Mouse (Mus musculus): ENCODE results near the gene Gpr39. TPM values are rescaled to one million over a fixed set of nuclear protein-coding genes. Genes with fewer than 3 reads are reported as not detected.

Gpr39 gene
- polyA plus RNA-seq, 1 experiment from 2014 or later: 2.2 TPM

- peaks cover 27% of the 10 kb centered on the region for H3K4me1 ChIP-seq
- no peaks in the 10 kb centered on the region for H3K9me3 ChIP-seq
- ATAC-seq (ENCODE audit: extremely low read depth, insufficient number of reproducible peaks, low FRiP score, low TSS enrichment): no peak
- H3K4me2 ChIP-seq: peak overlapping the region; percentile 98
- under 1% methylated on average over 35 of the region's 35 CpGs for WGBS
- peak overlapping the region; percentile 58 for H3K4me3 ChIP-seq
- H3K36me3 ChIP-seq: no peaks in the 10 kb centered on the region
- no peak overlapping the region for H3K27ac ChIP-seq (replicated peaks)
- peaks cover 67% of the 10 kb centered on the region for H3K27me3 ChIP-seq (replicated peaks)
- H3K9ac ChIP-seq: peak overlapping the region; percentile 73
Measured at GRCm38 (mm10) chr1:125911337-125911900, 234.6 kb downstream of the Gpr39 start.

GRCm38 (mm10) chr1:125911901-125912445 lies 235.2 kb downstream of the Gpr39 start:
- WGBS: under 1% methylated on average over 43 of the region's 43 CpGs
- H3K9me3 ChIP-seq: no peaks in the 10 kb centered on the region
- H3K27ac ChIP-seq (replicated peaks): no peak overlapping the region
- H3K9ac ChIP-seq: peak overlapping the region; percentile 73
- H3K4me3 ChIP-seq: peak overlapping the region; percentile 58
- H3K27me3 ChIP-seq (replicated peaks): peaks cover 67% of the 10 kb centered on the region
- H3K4me1 ChIP-seq: peaks cover 27% of the 10 kb centered on the region
- no peaks in the 10 kb centered on the region for H3K36me3 ChIP-seq
- no peak for ATAC-seq (ENCODE audit: extremely low read depth, insufficient number of reproducible peaks, low FRiP score, low TSS enrichment)
- peak overlapping the region; percentile 98 for H3K4me2 ChIP-seq

GRCm38 (mm10) chr1:125912601-125913600 lies 236.1 kb downstream of the Gpr39 start, which contains the start of gene Lypd1:
Lypd1 (minus strand) TSS chr1:125913101.
- Histone ChIP-seq H3K27me3 (replicated peaks) (peaks cover 67% of the 10 kb centered on the region), H3K4me3 (peak within 1 kb of the TSS; percentile 58), H3K27ac (replicated peaks) (no peak within 1 kb of the TSS), H3K4me1 (peaks cover 27% of the 10 kb centered on the region), H3K4me2 (peak within 1 kb of the TSS; percentile 98), H3K36me3 (no peaks in the 10 kb centered on the region), H3K9ac (peak within 1 kb of the TSS; percentile 73), H3K9me3 (no peaks in the 10 kb centered on the region)
- no peak for ATAC-seq (ENCODE audit: extremely low read depth, insufficient number of reproducible peaks, low FRiP score, low TSS enrichment)
- WGBS: 8% methylated on average over 30 of the region's 30 CpGs

- Histone ChIP-seq H3K36me3 (no peaks in the 10 kb centered on the region), H3K9me3 (no peaks in the 10 kb centered on the region; the same call in 1 of the 2 replicates), H3K4me1 (no peaks in the 10 kb centered on the region), H3K27me3 (replicated peaks) (peaks cover 1% of the 10 kb centered on the region), H3K27ac (replicated peaks) (no peak overlapping the region), H3K4me2 (no peak overlapping the region), H3K9ac (no peak overlapping the region), H3K4me3 (no peak overlapping the region)
- no peak for ATAC-seq (ENCODE audit: extremely low read depth, insufficient number of reproducible peaks, low FRiP score, low TSS enrichment)
- 79% methylated on average over 3 of the region's 3 CpGs for WGBS
Measured at GRCm38 (mm10) chr1:125920696-125921095, 243.9 kb downstream of the Gpr39 start.

- Histone ChIP-seq H3K36me3 (no peaks in the 10 kb centered on the region), H3K9me3 (no peaks in the 10 kb centered on the region; the same call in 1 of the 2 replicates), H3K27me3 (replicated peaks) (no peaks in the 10 kb centered on the region), H3K4me3 (no peak overlapping the region), H3K4me1 (no peaks in the 10 kb centered on the region), H3K9ac (no peak overlapping the region), H3K4me2 (no peak overlapping the region), H3K27ac (replicated peaks) (no peak overlapping the region)
- WGBS: 52% methylated on average over 2 of the region's 2 CpGs
- ATAC-seq (ENCODE audit: extremely low read depth, insufficient number of reproducible peaks, low FRiP score, low TSS enrichment): no peak
Measured at GRCm38 (mm10) chr1:125923062-125923461, 246.3 kb downstream of the Gpr39 start.

Other genes with a start within 250 kb of the Gpr39 start
- gene Actr3, start 241.3 kb upstream of the Gpr39 start, polyA plus RNA-seq (2015; fragmentation: Nextera tagmentation; extraction: Ambion mirVana): 270 and 291 TPM in 2 replicates
- 53.8 and 67.1 TPM in 2 replicates for gene Slc35f5, start 116.4 kb upstream of the Gpr39 start, polyA plus RNA-seq (2015; fragmentation: Nextera tagmentation; extraction: Ambion mirVana)
- 0.83 and 1.3 TPM in 2 replicates for gene Lypd1, start 236.1 kb downstream of the Gpr39 start, polyA plus RNA-seq (2015; fragmentation: Nextera tagmentation; extraction: Ambion mirVana)

Data from heart, embryonic 13.5 days (tissue).